Mouse (Mus musculus): ENCODE results near the gene Sema3e. TPM values are rescaled to one million over a fixed set of nuclear protein-coding genes. Genes with fewer than 3 reads are reported as not detected.

The Sema3e gene
- total and polyA plus RNA-seq, 2 experiments from 2014 or later = 3.5 to 3.6 TPM

DNA sequence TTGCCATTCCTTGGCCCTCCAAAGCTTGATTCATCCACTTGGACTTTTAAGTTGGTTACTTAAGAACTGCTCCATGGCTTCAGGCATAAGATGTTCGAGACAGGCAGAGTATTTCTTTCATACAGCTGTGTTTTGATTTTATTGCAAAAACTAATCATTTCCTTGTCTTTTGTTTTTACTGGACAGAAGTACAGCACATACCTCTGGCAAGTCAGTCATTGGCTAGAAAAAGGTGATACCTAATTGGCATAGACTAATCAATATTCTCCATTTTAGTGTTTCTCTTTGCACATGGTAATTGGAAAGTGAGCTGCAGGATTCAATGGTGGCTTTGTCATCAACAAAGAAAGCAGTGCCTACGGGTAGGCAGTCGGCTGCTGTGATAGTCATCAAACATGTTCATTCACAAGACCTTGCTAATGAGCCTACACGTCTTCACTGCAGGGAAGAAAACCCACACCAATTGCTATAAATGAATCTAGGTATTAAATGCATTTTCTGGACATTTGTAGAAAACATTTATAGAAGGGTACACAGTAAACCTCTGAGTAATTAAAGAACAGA lies 37.9 kb downstream of the Sema3e start:
- no peak overlapping the region for H3K9ac ChIP-seq (replicated peaks; ENCODE audit: low read length)
- no peaks in the 10 kb centered on the region for H3K4me1 ChIP-seq (ENCODE audit: insufficient read depth, low read length)
- no peak overlapping the region for H3K4me3 ChIP-seq (ENCODE audit: low read length)
- DNase-seq (ENCODE audit: low spot score) (no peak), ATAC-seq (no peak)
- H3K27ac ChIP-seq = no peak overlapping the region
- WGBS = 44% methylated on average over 4 of the region's 4 CpGs
- H3K27me3 ChIP-seq (ENCODE audit: insufficient read depth, low read length) = no peaks in the 10 kb centered on the region
- TF ChIP-seq CTCF (IDR thresholded peaks at IDR 0.05; ENCODE audit: low read depth) = no peak
- no peaks in the 10 kb centered on the region for H3K36me3 ChIP-seq (ENCODE audit: insufficient read depth, low read length)
- H3K9me3 ChIP-seq (ENCODE audit: low read length) = no peaks in the 10 kb centered on the region
- H3K4me2 ChIP-seq (ENCODE audit: low read depth, low read length) = no peak overlapping the region

- Histone ChIP-seq H3K4me1 (ENCODE audit: insufficient read depth, low read length) (no peaks in the 10 kb centered on the region), H3K9ac (replicated peaks; ENCODE audit: low read length) (no peak overlapping the region), H3K4me2 (ENCODE audit: low read depth, low read length) (no peak overlapping the region), H3K36me3 (ENCODE audit: insufficient read depth, low read length) (no peaks in the 10 kb centered on the region), H3K4me3 (ENCODE audit: low read length) (no peak overlapping the region), H3K9me3 (ENCODE audit: low read length) (no peaks in the 10 kb centered on the region), H3K27me3 (ENCODE audit: insufficient read depth, low read length) (no peaks in the 10 kb centered on the region), H3K27ac (no peak overlapping the region)
- 82% methylated on average over 3 of the region's 3 CpGs for WGBS
- DNase-seq (ENCODE audit: low spot score) = peak; percentile 11
- no peak for TF ChIP-seq CTCF (IDR thresholded peaks at IDR 0.05; ENCODE audit: low read depth)
- ATAC-seq = no peak
These were observed 48.1 kb downstream of the Sema3e start for GRCm38 (mm10) chr5:14073152-14073551.

DNA sequence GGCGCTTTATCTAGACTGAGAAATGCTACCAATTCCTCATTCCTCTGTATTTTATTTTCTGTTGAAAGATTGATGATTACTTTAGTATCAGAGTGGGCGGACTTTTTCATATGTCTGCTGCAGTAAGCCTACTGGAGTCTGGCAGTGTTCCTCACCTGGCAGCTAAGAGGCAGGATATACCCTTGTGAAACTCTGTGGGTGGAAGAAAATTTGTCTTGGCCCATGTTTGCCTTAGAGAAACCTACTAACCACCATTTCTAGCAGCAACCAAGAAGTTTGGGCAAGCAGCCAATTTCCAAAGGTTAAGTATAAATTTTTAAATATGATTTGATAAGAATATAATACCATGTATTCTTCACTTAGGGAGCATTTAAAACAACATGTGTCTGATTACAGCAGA lies 63.0 kb downstream of the Sema3e start:
- Histone ChIP-seq H3K27me3 (ENCODE audit: insufficient read depth, low read length) (no peaks in the 10 kb centered on the region), H3K9ac (replicated peaks; ENCODE audit: low read length) (no peak overlapping the region), H3K4me1 (ENCODE audit: insufficient read depth, low read length) (no peaks in the 10 kb centered on the region), H3K4me2 (ENCODE audit: low read depth, low read length) (no peak overlapping the region), H3K4me3 (ENCODE audit: low read length) (no peak overlapping the region), H3K9me3 (ENCODE audit: low read length) (no peaks in the 10 kb centered on the region), H3K36me3 (ENCODE audit: insufficient read depth, low read length) (no peaks in the 10 kb centered on the region), H3K27ac (no peak overlapping the region)
- no peak for TF ChIP-seq CTCF (IDR thresholded peaks at IDR 0.05; ENCODE audit: low read depth)
- no peak for ATAC-seq
- 90% methylated on average over 2 of the region's 2 CpGs for WGBS
- peak; percentile 34 for DNase-seq (ENCODE audit: low spot score)

DNA sequence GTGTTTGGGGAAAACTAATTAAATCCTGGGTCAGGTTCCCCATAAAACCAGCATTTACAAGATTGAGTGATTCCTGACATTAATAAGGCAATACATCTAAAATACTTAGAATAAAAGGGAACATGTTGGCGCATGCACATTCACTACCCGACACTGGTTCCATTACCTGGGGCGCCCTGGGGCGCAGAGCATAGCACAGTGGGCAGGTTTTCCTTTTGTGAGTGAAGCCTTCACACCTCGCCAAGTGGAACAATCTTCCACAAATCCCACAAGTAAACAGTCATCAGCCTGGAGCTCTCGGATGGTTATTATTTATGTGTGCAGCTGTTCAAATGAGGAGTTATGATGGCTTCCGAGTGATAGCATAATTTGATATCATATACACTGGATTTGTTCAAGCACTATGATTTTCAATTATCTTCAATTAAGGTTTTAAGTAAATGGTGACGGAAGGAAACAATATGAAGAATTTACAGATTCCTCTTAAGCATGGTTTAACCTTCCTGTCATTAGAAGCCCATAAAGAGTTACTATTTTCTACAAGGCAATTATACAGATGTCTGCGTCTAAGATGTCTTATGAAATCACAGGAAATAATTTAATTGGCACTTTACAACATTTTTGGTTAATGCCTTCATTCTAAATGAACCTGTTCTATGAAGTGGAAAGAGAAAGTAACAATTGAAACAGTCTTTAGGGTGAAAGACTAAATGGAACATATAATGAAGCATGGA lies 65.0 kb downstream of the Sema3e start:
- H3K36me3 ChIP-seq (ENCODE audit: insufficient read depth, low read length) = no peaks in the 10 kb centered on the region

GRCm38 (mm10) chr5:14090609-14090969 lies 65.5 kb downstream of the Sema3e start:
- Histone ChIP-seq H3K4me1 (ENCODE audit: insufficient read depth, low read length) (no peaks in the 10 kb centered on the region), H3K9me3 (ENCODE audit: low read length) (no peaks in the 10 kb centered on the region)
- no peak for DNase-seq (ENCODE audit: low spot score)

More for the DNA sequence above, 65.0 kb downstream of the Sema3e start:
- DNase-seq (ENCODE audit: low spot score) = no peak
- 80% methylated on average over 9 of the region's 9 CpGs for WGBS
- H3K9ac ChIP-seq (replicated peaks; ENCODE audit: low read length) = no peak overlapping the region
- H3K4me2 ChIP-seq (ENCODE audit: low read depth, low read length) = no peak overlapping the region
- no peak for TF ChIP-seq CTCF (IDR thresholded peaks at IDR 0.05; ENCODE audit: low read depth)
- no peaks in the 10 kb centered on the region for H3K27me3 ChIP-seq (ENCODE audit: insufficient read depth, low read length)
- H3K4me3 ChIP-seq (ENCODE audit: low read length) = no peak overlapping the region
- no peaks in the 10 kb centered on the region for H3K9me3 ChIP-seq (ENCODE audit: low read length)
- H3K4me1 ChIP-seq (ENCODE audit: insufficient read depth, low read length) = no peaks in the 10 kb centered on the region
- H3K27ac ChIP-seq = no peak overlapping the region
- ATAC-seq = no peak

DNA sequence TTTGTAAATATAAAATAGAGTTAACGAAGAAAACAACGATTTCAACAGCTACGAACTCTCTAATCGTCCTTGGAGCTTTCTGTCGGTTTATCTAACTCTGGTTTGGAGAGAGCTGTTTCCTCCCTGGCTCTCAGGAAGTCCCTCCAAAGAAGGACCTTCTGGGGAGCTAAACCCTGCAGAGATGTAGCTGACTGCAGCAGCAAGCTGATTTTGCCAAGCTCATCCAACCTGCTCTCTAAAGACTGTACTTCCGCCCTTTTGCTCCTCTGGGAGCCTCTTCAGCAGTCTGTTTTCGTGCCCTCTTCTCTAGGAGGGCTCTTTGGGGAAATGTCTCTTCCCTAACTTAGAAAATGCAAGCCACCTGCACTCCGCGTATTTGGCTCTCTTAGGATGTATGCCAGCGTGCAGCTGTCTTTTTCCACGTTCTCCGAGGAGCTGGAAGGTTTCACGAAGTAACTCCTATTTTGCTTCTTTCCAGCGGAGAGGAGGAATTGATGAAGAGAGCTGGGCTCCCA lies 67.2 kb downstream of the Sema3e start:
- peak overlapping the region; percentile 43 for H3K4me2 ChIP-seq (ENCODE audit: low read depth, low read length)
- no peaks in the 10 kb centered on the region for H3K36me3 ChIP-seq (ENCODE audit: insufficient read depth, low read length)
- H3K27me3 ChIP-seq (ENCODE audit: insufficient read depth, low read length) = no peaks in the 10 kb centered on the region
- WGBS = 50% methylated on average over 14 of the region's 14 CpGs
- H3K9ac ChIP-seq (replicated peaks; ENCODE audit: low read length) = no peak overlapping the region
- peak overlapping the region; percentile 16; the same call in 1 of the 2 replicates for H3K4me3 ChIP-seq (ENCODE audit: low read length)
- ATAC-seq (no peak), DNase-seq (ENCODE audit: low spot score) (no peak)
- no peak for TF ChIP-seq CTCF (IDR thresholded peaks at IDR 0.05; ENCODE audit: low read depth)
- H3K9me3 ChIP-seq (ENCODE audit: low read length) = no peaks in the 10 kb centered on the region
- no peaks in the 10 kb centered on the region for H3K4me1 ChIP-seq (ENCODE audit: insufficient read depth, low read length)
- no peak overlapping the region for H3K27ac ChIP-seq

More at GRCm38 (mm10) chr5:14090609-14090969, 65.5 kb downstream of the Sema3e start:
- TF ChIP-seq CTCF (IDR thresholded peaks at IDR 0.05; ENCODE audit: low read depth) = no peak
- H3K27ac ChIP-seq = no peak overlapping the region
- no peaks in the 10 kb centered on the region for H3K36me3 ChIP-seq (ENCODE audit: insufficient read depth, low read length)
- no peak overlapping the region for H3K4me3 ChIP-seq (ENCODE audit: low read length)
- no peaks in the 10 kb centered on the region for H3K27me3 ChIP-seq (ENCODE audit: insufficient read depth, low read length)
- H3K4me2 ChIP-seq (ENCODE audit: low read depth, low read length) = no peak overlapping the region
- no peak for ATAC-seq
- no peak overlapping the region for H3K9ac ChIP-seq (replicated peaks; ENCODE audit: low read length)
- WGBS = 92% methylated on average over 4 of the region's 4 CpGs

DNA sequence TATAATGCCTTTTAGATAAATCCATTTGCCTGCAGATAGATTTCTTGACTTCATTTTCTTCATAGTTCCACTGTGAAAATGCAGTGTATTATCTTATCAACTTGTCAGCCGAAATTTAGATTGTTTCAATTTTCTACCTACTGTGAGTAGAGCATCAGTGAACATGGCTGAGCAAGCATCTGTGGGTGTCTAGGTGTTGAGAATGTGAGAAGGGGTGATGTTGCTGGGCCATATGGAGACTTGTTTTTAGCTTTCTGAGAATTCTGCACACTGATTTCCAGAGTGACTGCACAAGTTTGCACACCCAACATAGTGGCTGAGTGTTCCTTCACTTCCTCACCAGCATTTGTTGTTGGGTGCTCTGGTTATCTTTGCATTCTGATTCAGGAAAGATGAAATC lies 71.1 kb downstream of the Sema3e start:
- no peak overlapping the region for H3K9ac ChIP-seq (replicated peaks; ENCODE audit: low read length)

More for the DNA sequence above, 71.1 kb downstream of the Sema3e start:
- no peak overlapping the region for H3K4me2 ChIP-seq (ENCODE audit: low read depth, low read length)
- no peaks in the 10 kb centered on the region for H3K9me3 ChIP-seq (ENCODE audit: low read length)
- 81% methylated on average over 1 of the region's 1 CpGs for WGBS
- H3K4me1 ChIP-seq (ENCODE audit: insufficient read depth, low read length) = no peaks in the 10 kb centered on the region
- no peak overlapping the region for H3K27ac ChIP-seq
- H3K27me3 ChIP-seq (ENCODE audit: insufficient read depth, low read length) = no peaks in the 10 kb centered on the region
- DNase-seq (ENCODE audit: low spot score) (no peak), ATAC-seq (no peak)
- H3K4me3 ChIP-seq (ENCODE audit: low read length) = no peak overlapping the region
- no peak for TF ChIP-seq CTCF (IDR thresholded peaks at IDR 0.05; ENCODE audit: low read depth)
- no peaks in the 10 kb centered on the region for H3K36me3 ChIP-seq (ENCODE audit: insufficient read depth, low read length)
